Mouse (Mus musculus) bone marrow, adult 2 months (tissue): Measurements from ENCODE around the gene Pcmtd2. TPM values are rescaled to one million over a fixed set of nuclear protein-coding genes. Genes with fewer than 3 reads are reported as not detected.
A peak's percentile ranks its signal among the peaks of the same experiment; 100 is the strongest.

Experiments used
- H3K27ac ChIP-seq: fragments of 200-500 bp; 2 replicates; pipeline ENCODE4 v1.5.1; 2012; ENCODE audit warnings: low read depth, mild to moderate bottlenecking, control low read depth, inconsistent platforms, low read length; ENCODE audit not compliant: control insufficient read depth, poor library complexity, insufficient read depth
- H3K4me1 ChIP-seq: fragments of 200-500 bp; 2 replicates; pipeline ENCODE4 v1.6.1; 2011; ENCODE audit warnings: low read length; ENCODE audit not compliant: control insufficient read depth, insufficient read depth
- H3K4me3 ChIP-seq: fragments of 200-500 bp; replicated peaks from 2 replicates; pipeline ENCODE3; 2011; ENCODE audit warnings: mild to moderate bottlenecking, low read depth, low read length, control low read depth; ENCODE audit not compliant: control insufficient read depth
- CTCF ChIP-seq: fragments of 200-500 bp; IDR thresholded peaks from 2 replicates; pipeline ENCODE4 v1.5.1; 2011; ENCODE audit warnings: low read length, control low read depth; ENCODE audit not compliant: control insufficient read depth, insufficient read depth
- POLR2A ChIP-seq: fragments of 200-500 bp; IDR thresholded peaks from 2 replicates; pipeline ENCODE4 v1.6.1; 2011; ENCODE audit warnings: low read depth, mild to moderate bottlenecking, control low read depth, low read length, borderline replicate concordance; ENCODE audit not compliant: control insufficient read depth
- WGBS: fragments of 180-500 bp; shearing (Covaris S2); methylation state at CpG from one replicate; pipeline ENCODE4 v1.1.7; 2018; 5-methylcytosine and 5-hydroxymethylcytosine counted together
- polyA plus RNA-seq: library from polyadenylated mRNA; stranded (reverse); fragments of >200 nt; gene quantifications from 2 replicates; pipeline ENCODE4 v1.2.4, GENCODE M21; 2011; ENCODE audit warnings: low replicate concordance; ENCODE audit not compliant: missing spikeins, insufficient read depth, insufficient read length

Gene Pcmtd2
- polyA plus RNA-seq, 1 experiment, result 9.9 TPM

DNA sequence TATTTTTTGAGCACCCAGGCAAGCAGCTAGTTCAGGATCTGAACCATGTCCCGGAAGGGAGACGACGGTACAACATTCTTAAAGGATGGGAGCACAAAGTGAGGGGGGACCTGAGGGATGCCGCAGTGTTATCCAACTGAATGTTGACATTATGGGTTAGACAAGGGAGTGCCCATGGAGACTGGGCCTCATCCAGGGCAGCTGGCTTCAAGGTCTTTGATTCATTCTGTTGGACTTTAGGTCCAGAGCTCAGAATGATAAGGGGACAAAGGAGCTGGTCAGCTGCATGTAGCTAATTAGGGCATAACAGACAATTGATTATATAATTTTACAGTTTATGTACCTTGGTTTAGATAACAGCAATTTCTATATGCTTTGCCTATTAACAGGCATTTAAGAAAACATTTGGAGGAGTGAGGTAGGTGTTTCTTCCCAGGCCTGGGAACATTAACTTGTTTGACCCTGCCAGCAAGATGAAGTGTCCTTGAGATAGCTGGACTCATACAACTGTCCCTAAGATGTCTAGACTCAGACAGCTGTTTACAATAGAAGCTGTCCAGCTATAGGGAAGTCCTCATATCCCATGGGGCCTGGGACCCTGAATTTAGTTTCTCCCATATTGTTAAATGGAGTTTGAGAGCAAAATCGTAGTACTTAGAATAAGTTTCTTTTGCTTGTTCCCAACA lies 8.2 kb downstream of the Pcmtd2 start:
- H3K27ac ChIP-seq, result no peak overlapping the region
- H3K4me1 ChIP-seq, result no peaks in the 10 kb centered on the region
- WGBS, result 93% methylated on average over 5 of the region's 5 CpGs
- TF ChIP-seq CTCF (no peak), POLR2A (no peak)
- no peak overlapping the region for H3K4me3 ChIP-seq

DNA sequence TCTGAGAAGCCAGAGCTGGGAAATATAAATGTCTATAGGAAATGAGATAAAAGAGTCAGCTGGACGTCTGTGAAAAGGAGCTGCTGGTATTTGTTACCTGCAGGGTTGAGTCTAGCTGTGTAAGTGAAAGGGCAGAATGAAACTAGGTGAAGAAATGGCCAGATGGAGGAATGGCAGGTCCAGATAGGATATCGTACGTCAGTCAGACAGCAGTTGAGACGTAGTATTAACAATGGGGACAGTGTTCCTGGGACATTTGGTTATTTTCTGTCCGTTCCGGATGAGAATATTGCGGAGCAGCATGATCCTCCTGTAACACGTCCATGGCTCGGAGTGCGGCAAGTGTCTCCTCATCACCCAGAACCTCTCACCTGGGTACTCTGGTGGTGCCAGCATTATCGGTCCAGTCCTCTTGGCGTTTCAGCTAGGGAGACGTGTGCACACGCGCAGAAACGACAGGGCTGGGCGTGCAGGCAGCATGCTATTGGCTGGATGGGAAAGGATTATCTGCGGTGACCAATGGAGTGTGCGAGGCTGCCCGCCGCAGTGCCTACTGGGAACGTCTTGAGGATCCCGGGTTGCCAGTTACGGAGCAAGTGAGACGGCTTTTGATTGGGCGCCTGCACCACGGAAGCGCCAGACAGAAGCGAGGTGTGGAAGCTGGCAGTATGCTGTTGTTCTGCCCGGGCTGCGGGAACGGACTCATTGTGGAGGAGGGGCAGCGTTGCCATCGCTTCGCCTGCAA lies 26.3 kb downstream of the Pcmtd2 start, which contains the start of gene Polr3k:
Gene Polr3k, plus strand, starts transcription at position 547 of the 745 bp plus-strand sequence.
- TF ChIP-seq CTCF, result peak; percentile 16; the same call in 1 of the 2 replicates
- peak; percentile 71 for TF ChIP-seq POLR2A
- Histone ChIP-seq H3K4me1 (no peaks in the 10 kb centered on the region; the same call in 1 of the 2 replicates), H3K27ac (peak within 1 kb of the TSS; percentile 60), H3K4me3 (peak within 1 kb of the TSS; percentile 81)
- WGBS, result under 1% methylated on average over 35 of the region's 35 CpGs

DNA sequence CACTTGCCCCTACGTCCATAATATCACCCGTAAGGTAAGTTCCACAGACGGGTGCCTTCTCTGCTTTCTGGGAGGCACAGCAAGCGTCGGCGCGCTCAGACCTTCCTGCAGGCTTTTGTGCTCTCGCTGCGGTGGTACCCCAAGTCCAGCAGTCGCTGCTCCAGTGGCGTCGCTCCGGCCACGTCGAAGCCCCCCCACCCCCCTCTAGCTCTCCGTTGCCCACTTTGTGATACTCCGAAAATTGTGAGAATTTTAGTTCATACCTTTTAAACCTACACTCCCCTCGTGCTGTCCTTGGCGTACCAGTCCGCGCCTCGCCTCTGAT lies 26.8 kb downstream of the Pcmtd2 start:
- no peaks in the 10 kb centered on the region; the same call in 1 of the 2 replicates for H3K4me1 ChIP-seq
- H3K27ac ChIP-seq, result peak overlapping the region; percentile 60
- TF ChIP-seq CTCF (no peak), POLR2A (no peak)
- WGBS, result under 1% methylated on average over 22 of the region's 22 CpGs
- peak overlapping the region; percentile 81 for H3K4me3 ChIP-seq

DNA sequence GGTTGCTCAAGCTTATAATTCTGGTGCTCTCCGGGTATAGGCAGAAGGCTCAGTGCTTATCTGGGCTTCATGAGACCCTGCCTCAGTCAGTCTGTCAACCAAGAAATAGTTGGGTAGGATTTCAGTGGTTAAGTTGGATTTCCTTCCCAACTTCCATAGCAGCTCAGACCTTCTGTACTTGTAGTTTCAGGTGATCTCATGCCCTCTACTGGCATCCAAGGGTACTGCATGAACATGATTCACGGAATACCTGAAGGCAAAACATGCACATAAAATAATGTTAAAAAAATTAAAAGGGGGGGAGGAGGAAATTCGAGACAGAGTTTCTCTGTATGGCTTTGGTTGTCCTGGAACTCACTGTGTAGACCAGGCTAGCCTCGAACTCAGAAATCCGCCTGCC lies 29.3 kb downstream of the Pcmtd2 start:
- H3K27ac ChIP-seq, result no peak overlapping the region
- H3K4me1 ChIP-seq, result no peaks in the 10 kb centered on the region; the same call in 1 of the 2 replicates
- no peak overlapping the region for H3K4me3 ChIP-seq
- TF ChIP-seq CTCF (peak; percentile 47), POLR2A (no peak)
- 47% methylated on average over 5 of the region's 5 CpGs for WGBS

DNA sequence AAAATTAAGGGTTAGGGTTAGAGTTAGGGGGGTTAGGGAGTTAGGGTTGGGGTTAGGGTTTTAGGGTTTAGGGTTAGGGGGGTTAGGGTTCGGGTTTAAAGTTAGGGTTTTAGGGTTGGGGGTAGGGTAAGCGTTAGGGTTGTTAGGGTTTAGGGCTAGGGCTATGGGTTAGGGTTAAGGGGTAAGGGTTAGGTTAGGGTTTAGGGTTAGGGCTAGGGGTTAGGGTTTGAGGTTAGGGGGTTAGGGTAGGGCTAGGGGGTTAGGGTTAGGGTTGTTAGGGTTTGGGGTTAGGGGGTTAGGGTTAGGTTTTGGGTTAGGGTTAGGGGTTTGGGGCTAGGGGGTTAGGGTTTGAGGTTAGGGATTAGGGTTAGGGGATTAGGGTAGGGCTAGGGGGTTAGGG lies 33.4 kb downstream of the Pcmtd2 start:
- H3K4me1 ChIP-seq, result no peaks in the 10 kb centered on the region
- WGBS, result 90% methylated on average over 2 of the region's 2 CpGs

DNA sequence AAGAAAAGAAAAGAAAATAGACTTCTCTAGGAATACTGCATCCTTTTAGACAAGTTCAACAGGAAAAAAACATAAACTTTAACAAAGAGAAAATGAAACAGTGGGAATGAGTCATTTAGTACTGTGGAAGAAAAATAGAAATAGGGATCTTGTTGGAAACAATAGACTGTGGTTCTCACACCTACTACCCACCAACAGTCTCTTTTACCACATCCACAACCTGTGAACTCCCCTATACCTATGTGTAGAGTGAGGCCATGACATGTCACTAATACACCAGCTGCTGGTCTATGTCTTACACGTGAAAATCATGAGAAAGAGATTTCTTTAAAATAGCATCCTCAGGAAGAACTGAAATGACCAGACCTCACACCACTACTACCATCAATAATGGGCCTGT lies 41.2 kb downstream of the Pcmtd2 start:
- Histone ChIP-seq H3K4me1 (no peaks in the 10 kb centered on the region), H3K4me3 (no peak overlapping the region), H3K27ac (no peak overlapping the region)
- WGBS, result 45% methylated on average over 1 of the region's 1 CpGs
- TF ChIP-seq POLR2A, result no peak
- TF ChIP-seq CTCF, result no peak

More for the DNA sequence above, 33.4 kb downstream of the Pcmtd2 start:
- H3K4me3 ChIP-seq, result no peak overlapping the region
- H3K27ac ChIP-seq, result no peak overlapping the region
- TF ChIP-seq POLR2A (no peak), CTCF (no peak)

DNA sequence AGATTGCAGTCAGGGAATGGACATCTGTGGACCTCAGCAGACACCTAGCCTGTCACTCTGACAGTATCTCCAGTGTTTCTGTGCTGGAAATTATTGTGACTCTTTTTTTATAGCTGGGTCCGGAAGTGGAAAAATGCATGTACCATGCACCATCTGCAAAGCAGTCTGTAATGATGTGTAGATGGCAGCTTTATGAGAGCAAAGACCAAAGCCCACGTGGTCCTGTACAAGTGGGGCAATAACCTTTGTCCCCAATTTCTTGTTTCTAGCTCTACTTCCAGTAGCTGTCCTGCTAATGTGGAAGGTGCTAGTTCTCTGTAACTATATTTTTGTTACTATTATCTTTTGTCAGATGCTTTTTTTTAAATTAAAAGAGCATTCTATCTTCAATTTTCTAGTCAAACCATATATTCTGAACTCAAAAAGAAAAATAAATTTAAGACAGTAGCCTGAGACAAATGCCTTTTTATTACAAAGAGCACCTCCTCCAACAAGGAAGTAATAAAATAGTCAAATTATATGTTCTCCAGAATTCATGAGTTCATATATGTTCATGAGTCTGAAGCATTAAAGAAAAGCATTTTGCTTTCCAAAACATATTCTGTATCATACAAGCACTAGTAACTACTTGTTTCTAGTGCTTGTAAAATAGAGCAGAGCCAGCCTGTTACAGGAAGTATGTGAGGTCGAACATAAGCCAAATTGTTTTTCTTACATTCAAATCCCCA lies 45.5 kb downstream of the Pcmtd2 start:
- Histone ChIP-seq H3K27ac (no peak overlapping the region), H3K4me1 (no peaks in the 10 kb centered on the region), H3K4me3 (no peak overlapping the region)
- TF ChIP-seq CTCF (no peak), POLR2A (no peak)
- 68% methylated on average over 3 of the region's 3 CpGs for WGBS

Other genes starting within 250 kb of the Pcmtd2 start
- 15.7 and 27.7 TPM in 2 replicates for gene Prpf6, start 246.0 kb upstream of the Pcmtd2 start, polyA plus RNA-seq
- 12.6 and 31.9 TPM in 2 replicates for gene Zfp512b, start 245.1 kb upstream of the Pcmtd2 start, polyA plus RNA-seq
- 0.75 and 6.5 TPM in 2 replicates for gene Samd10, start 238.6 kb upstream of the Pcmtd2 start, polyA plus RNA-seq
- gene Gm29797, start 180.8 kb upstream of the Pcmtd2 start, polyA plus RNA-seq, result not detected in 2 replicates
- 7.4 and 7.5 TPM in 2 replicates for gene Sox18, start 166.2 kb upstream of the Pcmtd2 start, polyA plus RNA-seq
- 20.0 and 20.3 TPM in 2 replicates for gene Tcea2, start 157.5 kb upstream of the Pcmtd2 start, polyA plus RNA-seq
- gene Rgs19, start 143.9 kb upstream of the Pcmtd2 start, polyA plus RNA-seq, result 57.1 and 170 TPM in 2 replicates
- gene Lkaaear1, start 139.4 kb upstream of the Pcmtd2 start, polyA plus RNA-seq, result not detected in 2 replicates
- 2.1 TPM in 1 of 2 replicates, not detected in the other for gene Oprl1, start 122.8 kb upstream of the Pcmtd2 start, polyA plus RNA-seq
- gene Myt1, start 74.5 kb upstream of the Pcmtd2 start, polyA plus RNA-seq, result not detected in 2 replicates
- 10.4 and 11.9 TPM in 2 replicates for gene Polr3k, start 26.5 kb downstream of the Pcmtd2 start, polyA plus RNA-seq
- gene Gm14496, start 153.3 kb downstream of the Pcmtd2 start, polyA plus RNA-seq, result not detected in 2 replicates